Mouse (Mus musculus) thymus, postnatal 25 days (tissue): ENCODE measurements at regions not wholly inside any gene's neighbourhood (a gene's known extent, or its start where the extent isn't known, plus 50 kb on each side); places are given as distances from the start of the nearest gene placed in this dataset.

ENCODE experiments used
- DNase-seq: peaks from one replicate; pipeline ENCODE4 v3.0.0; 2022

DNA sequence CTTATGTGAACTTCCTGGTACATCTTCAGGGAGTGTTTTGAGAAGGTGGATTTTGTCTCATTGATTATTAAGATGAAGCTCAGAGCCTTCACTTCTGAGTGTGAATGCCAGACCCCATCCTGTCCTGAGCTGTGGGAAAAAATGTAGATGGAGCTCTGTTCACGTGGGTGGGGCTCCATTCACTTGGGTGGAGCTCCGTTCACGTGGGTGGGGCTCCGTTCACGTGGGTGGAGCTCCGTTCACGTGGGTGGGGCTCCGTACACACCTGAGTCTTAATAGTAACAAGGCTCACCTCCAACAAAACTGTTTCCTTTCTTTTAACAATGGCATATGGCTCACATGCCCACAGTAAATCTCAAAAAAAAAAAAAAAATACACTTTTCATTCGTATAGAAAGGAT is 94.1 kb upstream of the Sox5 start:
- DNase-seq, result no peak

DNA sequence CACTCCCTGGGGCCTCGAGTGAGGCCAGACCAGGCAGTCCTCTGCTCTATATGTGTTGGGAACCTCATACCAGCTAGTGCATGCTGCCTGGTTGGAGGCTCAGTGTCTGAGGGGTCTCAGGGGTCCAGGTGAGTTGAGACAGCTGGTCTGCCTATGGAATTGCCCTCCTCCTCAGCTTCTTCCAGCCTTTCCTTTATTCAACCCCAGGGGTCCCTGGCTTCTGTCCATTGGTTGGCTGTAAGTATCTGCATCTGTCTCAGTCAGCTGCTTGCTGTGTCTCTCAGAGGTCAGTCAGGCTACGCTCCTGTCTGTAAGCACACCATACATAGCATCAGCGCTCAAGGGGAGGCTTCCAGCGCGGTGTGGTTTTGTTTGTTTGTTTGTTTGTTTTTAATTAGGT is 92.5 kb upstream of the Sox5 start:
- no peak for DNase-seq

DNA sequence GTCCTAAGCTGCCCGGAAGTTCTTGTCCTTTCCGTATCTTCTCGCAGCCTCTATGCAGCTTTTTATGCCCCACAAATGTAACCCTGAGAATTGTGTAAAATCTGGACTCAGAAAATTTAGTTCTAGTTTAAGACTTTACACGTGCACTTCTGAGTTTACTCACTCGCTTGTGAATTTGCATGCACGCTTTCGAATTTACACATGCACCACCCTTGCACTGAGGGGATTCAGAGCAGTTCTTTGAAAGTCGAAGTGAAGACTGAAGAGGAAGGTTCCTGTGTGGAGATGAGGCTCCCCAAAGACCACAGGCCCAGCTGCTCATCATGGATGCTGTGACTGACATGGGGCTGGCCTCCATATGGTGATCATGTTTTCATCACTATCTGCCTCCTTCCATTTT is 89.2 kb upstream of the Sox5 start:
- DNase-seq, result no peak

- DNase-seq, result no peak
These were observed 85.6 kb upstream of the Sox5 start for GRCm38 (mm10) chr6:144867333-144867732.

DNA sequence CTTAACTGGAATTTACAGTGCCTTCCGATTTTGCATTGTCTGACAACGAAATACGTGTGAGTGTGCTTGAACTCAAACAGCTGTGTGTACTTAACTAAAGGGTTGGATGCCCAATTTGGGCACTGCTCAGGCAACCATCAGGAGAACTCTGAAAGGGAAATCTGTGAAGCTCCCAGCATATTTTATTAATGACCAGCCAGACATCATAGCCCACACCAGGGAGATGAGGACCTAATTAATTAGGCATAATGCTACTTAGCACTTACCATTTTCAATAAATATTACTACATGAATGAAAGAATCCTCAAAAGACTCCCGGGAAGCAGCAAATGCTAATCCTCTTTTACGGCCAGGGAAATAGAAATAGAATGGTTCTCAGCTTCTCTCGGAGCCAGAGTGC is 82.2 kb upstream of the Sox5 start:
- DNase-seq, result no peak

GRCm38 (mm10) chr6:144863430-144863994 is 81.7 kb upstream of the Sox5 start:
- no peak for DNase-seq

DNA sequence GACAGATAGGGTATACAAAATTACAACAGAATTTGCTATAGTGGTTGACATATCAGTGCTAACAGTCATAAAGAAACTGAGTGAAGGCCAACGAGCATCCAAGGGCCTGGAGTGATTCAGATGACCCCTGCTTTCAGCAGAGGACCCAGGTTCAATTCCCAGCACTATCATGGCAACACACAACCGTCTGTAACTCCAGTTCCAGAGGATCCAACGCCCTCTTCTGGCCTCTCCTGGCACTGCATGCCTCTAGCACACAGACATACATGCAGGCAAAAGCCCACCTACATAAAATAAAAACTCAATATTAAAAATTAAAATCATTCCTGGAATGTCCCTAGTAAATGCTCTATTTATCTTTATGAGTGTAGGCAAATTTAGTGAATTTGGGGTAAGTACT is 59.7 kb upstream of the Sox5 start:
- no peak for DNase-seq

DNA sequence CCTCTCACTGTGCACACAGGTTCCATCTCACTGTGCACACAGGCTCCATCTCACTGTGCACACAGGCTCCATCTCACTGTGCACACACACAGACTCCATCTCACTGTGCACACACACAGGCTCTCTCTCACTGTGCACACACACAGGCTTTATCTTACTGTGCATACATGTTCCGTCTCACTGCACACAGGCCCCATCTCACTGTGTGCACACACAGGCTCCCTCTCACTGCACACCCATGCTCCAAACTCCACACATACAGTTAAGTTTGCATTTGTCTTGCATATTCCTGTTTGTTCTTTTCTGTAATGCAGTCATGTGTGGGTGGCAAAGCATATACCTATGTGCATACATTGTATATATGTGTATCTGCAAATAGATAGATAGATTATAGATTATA is 57.6 kb upstream of the Sox5 start:
- DNase-seq, result no peak

- no peak for DNase-seq
These were observed 52.8 kb upstream of the Sox5 start for GRCm38 (mm10) chr6:144834323-144835183.
